Mouse (Mus musculus) c-Kit-negative CD71-positive TER-119-positive erythroid progenitor cells, embryonic 14.5 days (primary cell): Measurements from ENCODE around the gene Ccdc51.
"Not testable (repeated sequence)": the region's sequence is repeated elsewhere in the genome, so short reads cannot be mapped to it uniquely, and the experiment has no call there.

ENCODE experiments used
- DNase-seq: peaks from one replicate; pipeline ENCODE4 v3.0.0-alpha.2; 2013; ENCODE audit warnings: low read depth, low spot score

Gene Ccdc51

DNA sequence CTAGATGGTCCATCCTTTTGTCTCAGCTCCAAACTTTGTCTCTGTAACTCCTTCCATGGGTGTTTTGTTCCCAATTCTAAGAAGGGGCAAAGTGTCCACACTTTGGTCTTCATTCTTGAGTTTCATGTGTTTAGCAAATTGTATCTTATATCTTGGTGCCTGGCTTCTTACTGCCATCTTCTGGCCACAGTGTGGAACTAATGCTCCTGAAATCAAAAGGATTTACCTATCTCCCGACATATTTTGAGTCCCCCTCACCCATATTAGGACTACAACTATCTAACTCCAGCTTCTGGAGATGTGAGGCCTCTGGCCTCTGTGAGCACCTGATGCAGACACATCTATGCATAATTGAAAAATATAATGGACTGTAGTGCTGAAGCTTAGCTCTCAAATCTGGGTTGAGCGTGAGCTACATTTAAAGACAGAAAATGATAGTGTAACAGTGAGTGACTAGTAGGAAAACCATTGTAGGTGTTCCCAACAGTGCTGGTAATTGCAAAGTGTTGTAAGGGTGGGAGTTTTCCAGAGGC, 40.3 kb downstream of the Ccdc51 start:
- no peak for DNase-seq

DNA sequence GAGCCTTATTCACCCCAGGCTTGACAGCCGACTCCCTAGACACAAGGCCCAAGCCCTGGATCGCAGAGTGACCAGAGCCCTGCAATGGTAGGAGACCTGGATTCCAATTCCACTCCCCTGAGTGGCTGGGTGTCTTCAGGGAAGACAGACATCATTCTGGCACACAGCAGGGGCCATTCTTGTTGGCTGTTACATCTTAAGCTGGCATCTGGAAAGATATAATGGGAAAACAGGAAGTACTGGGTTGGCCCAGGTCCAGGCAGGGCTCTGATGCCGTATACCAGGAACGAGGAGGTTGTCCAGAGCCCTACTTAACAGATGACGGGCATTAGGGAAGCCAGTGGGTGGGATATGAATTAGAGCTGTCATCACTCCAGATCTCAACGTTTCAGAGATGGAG, 41.0 kb downstream of the Ccdc51 start:
- DNase-seq: no peak

DNA sequence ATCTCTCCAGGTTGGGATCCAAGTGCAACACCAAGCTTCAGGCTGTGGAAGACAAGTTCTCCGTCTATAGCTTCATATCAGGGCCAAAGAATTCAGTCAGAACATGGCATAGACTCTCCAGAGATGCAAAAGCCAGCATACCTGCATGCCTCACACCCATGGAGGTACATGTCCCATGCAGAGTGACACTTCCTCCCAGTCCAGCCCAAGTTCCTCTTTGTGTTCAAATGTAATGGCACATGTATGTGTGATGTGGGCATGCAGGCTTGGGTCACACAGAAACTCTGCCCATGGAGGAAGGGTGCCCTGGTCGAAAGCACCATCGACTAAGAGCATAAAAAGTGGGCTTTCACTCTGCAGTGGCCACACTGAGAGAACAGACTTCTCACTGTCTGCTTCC, 41.9 kb downstream of the Ccdc51 start:
- no peak for DNase-seq

DNA sequence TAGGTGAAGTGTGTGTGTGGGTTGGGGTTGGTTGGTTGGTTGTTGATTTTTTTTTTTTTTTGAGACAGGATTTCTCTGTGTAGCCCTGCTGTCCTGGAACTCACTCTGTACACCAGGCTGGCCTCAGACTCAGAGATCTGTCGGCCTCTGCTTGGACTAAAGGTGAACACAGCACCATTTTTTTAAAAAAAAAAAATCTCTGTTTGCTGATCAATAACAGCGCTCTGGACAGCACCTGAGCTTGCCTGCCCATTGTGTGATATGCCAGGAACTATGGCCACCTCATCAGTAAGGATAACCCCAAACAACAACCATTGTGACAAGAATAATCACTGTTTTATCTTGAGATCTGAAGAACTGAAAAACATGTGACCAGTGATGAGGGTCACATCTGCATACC, 42.8 kb downstream of the Ccdc51 start:
- DNase-seq: no peak

DNA sequence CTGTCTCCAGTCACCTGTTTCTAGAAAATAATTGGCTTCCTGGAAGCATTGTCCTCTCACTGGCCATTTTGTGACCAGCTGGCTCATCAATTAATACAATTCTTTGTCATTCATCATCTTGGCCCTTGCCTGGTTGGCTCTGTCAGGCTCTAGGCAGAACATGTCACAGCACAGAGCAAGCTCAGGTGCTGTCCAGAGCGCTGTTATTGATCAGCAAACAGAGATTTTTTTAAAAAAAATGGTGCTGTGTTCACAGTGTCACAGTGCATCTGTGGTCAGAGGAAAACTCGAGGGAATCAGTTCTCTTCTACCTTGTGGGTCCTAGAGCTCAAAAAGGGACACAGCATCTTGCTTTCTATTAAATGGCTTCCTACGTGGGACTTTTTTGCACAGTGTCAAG, 43.2 kb downstream of the Ccdc51 start:
- DNase-seq: no peak

DNA sequence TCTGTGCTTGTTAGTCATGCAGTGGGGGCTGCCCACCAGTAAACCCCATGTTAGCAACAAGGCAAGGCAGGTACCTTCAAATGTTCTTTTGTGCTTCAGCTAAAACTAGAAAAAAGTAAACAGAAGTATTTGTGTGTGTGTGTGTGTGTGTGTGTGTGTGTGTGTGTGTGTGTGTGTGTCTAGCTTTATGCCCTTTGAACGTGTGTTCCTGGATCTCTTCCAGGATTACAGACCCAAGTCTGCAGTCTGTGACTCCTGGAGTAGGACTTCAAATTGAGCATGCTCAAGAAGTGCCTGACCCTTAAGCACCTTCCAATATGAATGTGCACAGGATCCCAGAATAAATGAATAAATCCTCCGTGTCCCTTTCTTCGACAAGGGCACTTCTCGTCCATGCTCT, 44.8 kb downstream of the Ccdc51 start:
- DNase-seq: no peak

DNA sequence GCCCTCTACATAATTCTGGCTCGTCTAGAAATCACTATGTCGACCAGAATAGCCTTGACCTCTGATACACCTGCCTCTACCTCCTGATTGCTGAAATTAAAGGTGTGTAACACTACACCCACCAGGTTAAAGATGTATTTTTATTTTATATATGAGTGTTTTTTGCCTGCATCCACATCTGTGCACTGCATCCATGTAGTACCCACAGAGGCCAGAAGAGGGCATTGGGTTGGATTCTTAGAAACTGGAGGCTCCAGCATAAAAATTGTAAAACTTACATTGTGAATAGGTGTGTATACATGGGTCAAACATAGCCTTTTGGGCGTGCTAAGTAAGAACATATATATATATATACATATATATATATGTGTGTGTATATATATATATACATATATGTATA, 45.9 kb downstream of the Ccdc51 start:
- no peak for DNase-seq

DNA sequence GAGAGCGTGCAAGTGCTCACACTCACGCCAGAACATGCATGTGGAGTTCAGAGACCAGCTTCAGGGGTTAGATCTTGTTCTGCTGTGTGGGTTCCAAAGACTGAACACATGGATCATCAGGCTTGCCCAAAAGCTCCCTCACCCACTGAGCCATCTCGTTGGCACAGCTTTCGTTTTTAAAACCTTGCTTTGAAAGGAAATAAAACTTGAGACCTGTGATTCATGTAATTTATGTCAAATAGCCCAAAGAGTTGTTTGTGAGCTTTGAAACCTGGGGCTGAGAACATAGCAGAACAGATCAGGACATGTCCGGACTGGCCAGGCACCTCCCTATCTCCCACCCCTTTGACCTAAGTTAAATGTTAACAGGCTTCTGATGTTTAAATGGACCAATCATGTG, 47.8 kb downstream of the Ccdc51 start:
- DNase-seq: no peak

DNA sequence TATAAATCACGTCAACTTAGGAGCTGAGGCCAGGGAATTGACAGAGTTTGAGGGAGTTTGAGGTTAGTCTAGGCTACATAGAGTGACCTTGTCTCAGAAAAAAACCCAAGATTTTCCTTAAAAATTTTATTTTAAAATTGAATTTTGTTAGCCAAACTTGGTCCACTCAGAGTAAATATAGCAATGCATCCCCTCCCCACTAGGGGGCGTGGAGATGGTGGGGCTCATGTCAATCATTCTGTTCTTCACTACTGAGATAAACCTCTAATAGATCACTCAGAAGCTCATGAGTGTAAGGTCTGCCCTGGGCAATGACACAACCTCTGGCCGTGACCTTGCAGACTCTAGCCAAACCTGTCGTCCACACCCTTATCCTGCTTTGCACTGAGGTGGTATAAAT, 58.1 kb downstream of the Ccdc51 start:
- not testable (repeated sequence) for DNase-seq
